Mouse (Mus musculus): ENCODE results near the gene Rrp7a.
"Not testable (repeated sequence)": the region's sequence is repeated elsewhere in the genome, so short reads cannot be mapped to it uniquely, and the experiment has no call there.

Gene Rrp7a

GRCm38 (mm10) chr15:83156929-83157666 is 34.5 kb upstream of the Rrp7a start:
- DNase-seq, result peak; percentile 49

- DNase-seq, result no peak
Observed at GRCm38 (mm10) chr15:83155672-83156419, 33.2 kb upstream of the Rrp7a start.

GRCm38 (mm10) chr15:83154309-83154708 is 31.7 kb upstream of the Rrp7a start:
- peak; percentile 31 for DNase-seq

- DNase-seq, result peak; percentile 37
Observed at GRCm38 (mm10) chr15:83150694-83151093, 28.1 kb upstream of the Rrp7a start.

- no peak for DNase-seq
Observed at GRCm38 (mm10) chr15:83150073-83150442, 27.5 kb upstream of the Rrp7a start.

GRCm38 (mm10) chr15:83149196-83150072 is 26.8 kb upstream of the Rrp7a start, which contains the start of gene Poldip3:
Poldip3 (minus strand) TSS chr15:83149384.
- peak; percentile 99 for DNase-seq

GRCm38 (mm10) chr15:83148801-83149195 is 26.2 kb upstream of the Rrp7a start:
- no peak for DNase-seq

- DNase-seq, result no peak
Observed at GRCm38 (mm10) chr15:83148395-83148794, 25.8 kb upstream of the Rrp7a start.

- peak; percentile 22 for DNase-seq
Observed at GRCm38 (mm10) chr15:83145541-83145940, 22.9 kb upstream of the Rrp7a start.

GRCm38 (mm10) chr15:83142861-83143260 is 20.3 kb upstream of the Rrp7a start:
- no peak for DNase-seq

GRCm38 (mm10) chr15:83135654-83136053 is 13.1 kb upstream of the Rrp7a start:
- no peak for DNase-seq

GRCm38 (mm10) chr15:83134671-83135070 is 12.1 kb upstream of the Rrp7a start:
- DNase-seq, result no peak

GRCm38 (mm10) chr15:83129530-83130231 is 7.1 kb upstream of the Rrp7a start:
- DNase-seq, result no peak

GRCm38 (mm10) chr15:83127037-83127436 is 4.4 kb upstream of the Rrp7a start:
- DNase-seq, result not testable (repeated sequence)

- DNase-seq, result no peak
Observed at GRCm38 (mm10) chr15:83126582-83126981, 4.0 kb upstream of the Rrp7a start.

- DNase-seq, result no peak
Observed at GRCm38 (mm10) chr15:83124625-83125024, 2.0 kb upstream of the Rrp7a start.

- peak; percentile 59 for DNase-seq
Observed at GRCm38 (mm10) chr15:83121709-83122565, 664 bp downstream of the Rrp7a start.

GRCm38 (mm10) chr15:83118360-83118759 is 4.2 kb downstream of the Rrp7a start:
- peak; percentile 72 for DNase-seq

- no peak for DNase-seq
Observed at GRCm38 (mm10) chr15:83115071-83115470, 7.5 kb downstream of the Rrp7a start.

GRCm38 (mm10) chr15:83114106-83114505 is 8.5 kb downstream of the Rrp7a start:
- DNase-seq, result no peak

- DNase-seq, result no peak
Observed at GRCm38 (mm10) chr15:83112898-83113297, 9.7 kb downstream of the Rrp7a start.

- DNase-seq, result no peak
Observed at GRCm38 (mm10) chr15:83111874-83112273, 10.7 kb downstream of the Rrp7a start.
